Mouse (Mus musculus): ENCODE measurements around the gene Cdc26. TPM values are rescaled to one million over a fixed set of nuclear protein-coding genes. Genes with fewer than 3 reads are reported as not detected.

Gene Cdc26
- polyA plus RNA-seq, 2 experiments = 40.2 to 65.7 TPM

GRCm38 (mm10) chr4:62430678-62431077, 22.2 kb upstream of the Cdc26 start:
- no peak overlapping the region for H3K9ac ChIP-seq (replicated peaks)
- DNase-seq (ENCODE audit: low read depth in 3 of 3, low spot score in 3 of 3) (no peak), ATAC-seq (ENCODE audit: insufficient read depth) (no peak)
- H3K27me3 ChIP-seq (ENCODE audit: control insufficient read depth, insufficient read depth, low read length) = no peaks in the 10 kb centered on the region
- no peak overlapping the region for H3K27ac ChIP-seq
- H3K9me3 ChIP-seq (ENCODE audit: control insufficient read depth, low read length) = no peaks in the 10 kb centered on the region
- no peak overlapping the region for H3K4me3 ChIP-seq (ENCODE audit: insufficient read depth in 1 of 2, low read depth in 2 of 2, low read length in 2 of 2)
- H3K4me2 ChIP-seq (ENCODE audit: low read depth) = no peak overlapping the region
- H3K36me3 ChIP-seq (replicated peaks; ENCODE audit: control insufficient read depth, insufficient read depth, low read depth) = no peaks in the 10 kb centered on the region
- TF ChIP-seq EP300 (IDR thresholded peaks at IDR 0.05; ENCODE audit: low read depth) (no peak), CTCF (IDR thresholded peaks at IDR 0.05; ENCODE audit: low read depth) (no peak)
- peaks cover 12 to 15% of the 10 kb centered on the region in 2 experiments for H3K4me1 ChIP-seq (replicated peaks; ENCODE audit: control insufficient read depth in 2 of 2, insufficient read depth in 2 of 2, low read length in 1 of 2)

GRCm38 (mm10) chr4:62429616-62430015, 21.2 kb upstream of the Cdc26 start:
- DNase-seq (ENCODE audit: low read depth in 3 of 3, low spot score in 3 of 3) (no peak), ATAC-seq (ENCODE audit: insufficient read depth) (no peak)
- Histone ChIP-seq H3K27me3 (ENCODE audit: control insufficient read depth, insufficient read depth, low read length) (no peaks in the 10 kb centered on the region), H3K9ac (replicated peaks) (no peak overlapping the region), H3K4me2 (ENCODE audit: low read depth) (no peak overlapping the region), H3K36me3 (replicated peaks; ENCODE audit: control insufficient read depth, insufficient read depth, low read depth) (peaks cover 7% of the 10 kb centered on the region; the same call in 1 of the 2 replicates), H3K9me3 (ENCODE audit: control insufficient read depth, low read length) (no peaks in the 10 kb centered on the region), H3K4me1 (replicated peaks; ENCODE audit: control insufficient read depth in 2 of 2, insufficient read depth in 2 of 2, low read length in 1 of 2) (peaks cover 12 to 15% of the 10 kb centered on the region in 2 experiments), H3K27ac (no peak overlapping the region), H3K4me3 (ENCODE audit: insufficient read depth in 1 of 2, low read depth in 2 of 2, low read length in 2 of 2) (no peak overlapping the region)
- TF ChIP-seq EP300 (IDR thresholded peaks at IDR 0.05; ENCODE audit: low read depth) = no peak
- TF ChIP-seq CTCF (IDR thresholded peaks at IDR 0.05; ENCODE audit: low read depth) = no peak
- WGBS (ENCODE audit: insufficient replicate concordance) = 70% methylated on average over 9 of the region's 9 CpGs

- TF ChIP-seq EP300 (IDR thresholded peaks at IDR 0.05; ENCODE audit: low read depth) (no peak), CTCF (IDR thresholded peaks at IDR 0.05; ENCODE audit: low read depth) (no peak)
- Histone ChIP-seq H3K4me3 (ENCODE audit: insufficient read depth in 1 of 2, low read depth in 2 of 2, low read length in 2 of 2) (no peak overlapping the region), H3K9me3 (ENCODE audit: control insufficient read depth, low read length) (no peaks in the 10 kb centered on the region), H3K36me3 (replicated peaks; ENCODE audit: control insufficient read depth, insufficient read depth, low read depth) (peaks cover 18% of the 10 kb centered on the region), H3K27ac (no peak overlapping the region), H3K9ac (replicated peaks) (no peak overlapping the region), H3K4me1 (replicated peaks; ENCODE audit: control insufficient read depth in 2 of 2, insufficient read depth in 2 of 2, low read length in 1 of 2) (peaks cover 12 to 15% of the 10 kb centered on the region in 2 experiments), H3K27me3 (ENCODE audit: control insufficient read depth, insufficient read depth, low read length) (no peaks in the 10 kb centered on the region), H3K4me2 (ENCODE audit: low read depth) (no peak overlapping the region)
- 55% methylated on average over 17 of the region's 17 CpGs for WGBS (ENCODE audit: insufficient replicate concordance)
- ATAC-seq (ENCODE audit: insufficient read depth) (no peak), DNase-seq (ENCODE audit: low read depth in 3 of 3, low spot score in 3 of 3) (no peak)
These were observed 19.7 kb upstream of the Cdc26 start for GRCm38 (mm10) chr4:62427978-62428758.

- H3K27me3 ChIP-seq (ENCODE audit: control insufficient read depth, insufficient read depth, low read length) = no peaks in the 10 kb centered on the region
- H3K4me2 ChIP-seq (ENCODE audit: low read depth) = no peak overlapping the region
- ATAC-seq (ENCODE audit: insufficient read depth) = no peak
- peaks cover 41% of the 10 kb centered on the region for H3K36me3 ChIP-seq (replicated peaks; ENCODE audit: control insufficient read depth, insufficient read depth, low read depth)
- no peak overlapping the region for H3K27ac ChIP-seq
- no peak for DNase-seq (ENCODE audit: low read depth in 3 of 3, low spot score in 3 of 3)
- no peaks in the 10 kb centered on the region for H3K9me3 ChIP-seq (ENCODE audit: control insufficient read depth, low read length)
- H3K4me3 ChIP-seq (ENCODE audit: insufficient read depth in 1 of 2, low read depth in 2 of 2, low read length in 2 of 2) = no peak overlapping the region
- TF ChIP-seq EP300 (IDR thresholded peaks at IDR 0.05; ENCODE audit: low read depth) (no peak), CTCF (IDR thresholded peaks at IDR 0.05; ENCODE audit: low read depth) (no peak)
- H3K9ac ChIP-seq (replicated peaks) = no peak overlapping the region
- WGBS (ENCODE audit: insufficient replicate concordance) = 87% methylated on average over 4 of the region's 4 CpGs
- H3K4me1 ChIP-seq (replicated peaks; ENCODE audit: control insufficient read depth in 2 of 2, insufficient read depth in 2 of 2, low read length in 1 of 2) = peaks cover under 1 to 3% of the 10 kb centered on the region in 2 experiments
These were observed 17.4 kb upstream of the Cdc26 start for GRCm38 (mm10) chr4:62425891-62426290.

- no peak overlapping the region for H3K9ac ChIP-seq (replicated peaks)
- H3K4me1 ChIP-seq (replicated peaks; ENCODE audit: control insufficient read depth in 2 of 2, insufficient read depth in 2 of 2, low read length in 1 of 2) = no peaks in the 10 kb centered on the region
- peaks cover 96% of the 10 kb centered on the region for H3K36me3 ChIP-seq (replicated peaks; ENCODE audit: control insufficient read depth, insufficient read depth, low read depth)
- 83% methylated on average over 6 of the region's 6 CpGs for WGBS (ENCODE audit: insufficient replicate concordance)
- H3K4me3 ChIP-seq (ENCODE audit: insufficient read depth in 1 of 2, low read depth in 2 of 2, low read length in 2 of 2) = no peak overlapping the region
- H3K9me3 ChIP-seq (ENCODE audit: control insufficient read depth, low read length) = no peaks in the 10 kb centered on the region
- TF ChIP-seq EP300 (IDR thresholded peaks at IDR 0.05; ENCODE audit: low read depth) = no peak
- TF ChIP-seq CTCF (IDR thresholded peaks at IDR 0.05; ENCODE audit: low read depth) = no peak
- DNase-seq (ENCODE audit: low read depth in 3 of 3, low spot score in 3 of 3) = no peak
- H3K27ac ChIP-seq = no peak overlapping the region
- ATAC-seq (ENCODE audit: insufficient read depth) = no peak
- no peaks in the 10 kb centered on the region for H3K27me3 ChIP-seq (ENCODE audit: control insufficient read depth, insufficient read depth, low read length)
- H3K4me2 ChIP-seq (ENCODE audit: low read depth) = no peak overlapping the region
These were observed 10.6 kb upstream of the Cdc26 start for GRCm38 (mm10) chr4:62419091-62419490.
